Mouse (Mus musculus) cerebellum, adult (tissue): ENCODE results near the gene Nkg7.
"Not testable (repeated sequence)": the region's sequence is repeated elsewhere in the genome, so short reads cannot be mapped to it uniquely, and the experiment has no call there.

ENCODE experiments used
- ATAC-seq: cut with Nextera tagmentation; 2 replicates; pipeline ENCODE4 v1.9.2; 2017; ENCODE audit warnings: mild to moderate bottlenecking, moderate library complexity, mixed read lengths; ENCODE audit not compliant: insufficient number of reproducible peaks, low FRiP score, low TSS enrichment

The Nkg7 gene

GRCm38 (mm10) chr7:43436341-43437255, at the start of gene Nkg7:
TSS of gene Nkg7 (plus strand) at chr7:43437073.
- ATAC-seq: no peak

DNA sequence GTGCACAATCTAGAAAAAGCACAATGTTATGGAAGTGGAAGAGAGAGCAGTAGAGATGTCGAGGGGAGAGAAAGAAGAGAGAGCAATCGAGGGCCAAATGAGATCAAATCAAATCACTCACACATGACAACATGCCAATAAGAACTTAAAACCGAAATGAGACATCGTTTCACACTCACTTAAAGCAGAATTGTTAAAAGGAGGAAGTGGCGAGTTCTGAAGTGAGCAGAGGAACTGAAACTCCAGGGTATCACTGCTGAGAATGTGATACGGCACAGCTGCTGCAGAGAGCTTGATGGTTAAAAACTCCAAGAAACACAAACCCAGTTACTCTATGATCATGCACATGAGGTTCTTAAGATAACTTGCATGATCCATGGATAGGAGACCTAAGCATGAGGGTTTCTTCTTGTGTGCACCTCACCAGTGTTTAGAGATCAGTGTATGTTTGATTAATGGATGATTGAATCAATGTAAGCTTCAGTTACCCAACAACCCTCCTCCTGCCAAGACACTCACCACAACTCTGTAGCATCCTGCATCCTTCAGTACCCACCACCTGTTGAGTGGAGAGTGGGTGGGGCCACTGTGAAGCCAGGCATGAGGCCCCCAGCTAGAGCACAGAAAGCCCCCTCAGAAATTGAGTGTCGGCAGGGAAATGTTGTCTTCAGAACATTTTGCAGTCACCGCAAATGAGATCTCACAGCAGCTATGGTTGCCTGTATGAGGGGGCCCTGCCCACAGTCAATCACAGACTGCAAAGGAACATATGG, 44.3 kb upstream of the Nkg7 start:
- no peak for ATAC-seq

DNA sequence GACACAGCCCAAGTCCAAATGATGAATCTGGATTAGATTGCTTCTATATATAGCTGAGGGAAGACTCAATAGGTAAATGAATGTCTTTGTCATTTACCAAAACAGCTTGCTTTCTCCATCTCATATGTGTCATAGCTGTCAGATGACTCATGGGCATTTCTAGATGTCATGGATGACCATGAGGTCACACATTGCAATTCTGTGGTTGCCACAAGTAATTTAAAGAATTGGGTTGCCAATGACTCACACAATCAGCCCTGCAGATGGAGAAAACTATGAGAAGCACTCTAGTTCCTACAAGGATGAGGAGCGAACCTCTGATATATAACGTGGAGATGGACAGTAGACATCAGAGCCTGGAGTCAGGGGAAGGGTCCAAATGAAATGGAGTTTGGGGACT, 37.4 kb upstream of the Nkg7 start:
- no peak for ATAC-seq

DNA sequence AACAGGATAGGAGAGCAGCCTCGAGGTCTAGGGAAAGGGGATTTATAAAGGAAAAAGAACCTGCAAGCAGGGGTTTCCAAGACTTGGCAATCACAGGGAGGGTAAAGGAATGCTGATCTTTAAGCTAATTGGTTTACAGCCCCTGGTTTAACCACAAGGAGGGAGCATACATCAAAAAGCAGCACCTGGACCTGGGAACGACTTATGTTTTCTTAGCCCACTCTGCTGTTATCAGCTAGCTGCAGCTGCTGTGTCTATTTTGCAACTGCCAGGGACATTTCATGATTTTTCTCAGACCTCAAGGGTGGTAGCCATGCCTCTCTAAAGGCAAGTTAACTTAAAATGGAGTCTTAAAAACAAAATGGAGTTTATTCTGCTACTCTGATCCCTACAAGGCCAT, 34.2 kb upstream of the Nkg7 start:
- no peak for ATAC-seq

GRCm38 (mm10) chr7:43407573-43407972, 29.3 kb upstream of the Nkg7 start:
- no peak for ATAC-seq

GRCm38 (mm10) chr7:43408131-43408553, 28.7 kb upstream of the Nkg7 start, which contains the start of gene Siglecg:
TSS of gene Siglecg (plus strand) at chr7:43408204.
- no peak for ATAC-seq

- ATAC-seq: no peak
Observed at GRCm38 (mm10) chr7:43409084-43409483, 27.8 kb upstream of the Nkg7 start.

DNA sequence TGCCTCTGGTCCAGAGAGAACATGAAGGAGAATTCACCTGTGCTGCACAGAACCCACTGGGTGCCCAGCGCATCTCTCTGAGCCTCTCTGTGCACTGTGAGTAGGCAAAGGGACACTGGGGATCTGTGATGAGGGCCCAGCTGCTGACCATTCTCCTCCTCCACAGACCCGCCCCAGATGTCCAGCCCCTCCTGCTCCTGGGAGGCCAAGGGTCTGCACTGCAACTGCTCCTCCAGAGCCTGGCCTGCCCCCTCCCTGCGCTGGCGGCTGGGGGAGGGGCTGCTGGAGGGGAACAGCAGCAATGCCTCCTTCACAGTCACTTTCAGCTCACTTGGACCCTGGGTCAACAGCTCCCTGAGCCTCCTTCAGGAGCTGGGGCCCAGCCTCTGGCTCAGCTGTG, 25.1 kb upstream of the Nkg7 start:
- not testable (repeated sequence) for ATAC-seq

DNA sequence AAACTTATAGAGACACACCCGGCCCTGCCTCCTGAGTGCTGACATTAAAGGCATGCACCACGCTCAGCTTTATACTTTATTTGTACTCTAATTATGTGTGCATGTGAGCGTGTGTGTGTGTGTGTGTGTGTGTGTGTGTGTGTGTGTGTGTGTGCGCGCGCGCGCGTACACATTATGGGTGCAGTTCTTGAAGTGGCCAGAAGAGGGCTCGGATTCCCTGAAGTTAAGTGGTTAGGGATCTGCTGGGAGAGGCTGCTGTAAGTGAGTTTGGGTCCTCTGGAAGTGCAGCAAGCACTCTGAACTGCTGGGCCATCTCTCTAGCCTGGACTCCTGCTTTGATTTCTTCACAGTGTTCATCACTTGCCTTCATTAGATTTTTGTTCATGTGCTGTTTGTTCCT, 19.6 kb upstream of the Nkg7 start:
- no peak for ATAC-seq

- ATAC-seq: peak; percentile 93
Observed at GRCm38 (mm10) chr7:43422995-43423617, 13.8 kb upstream of the Nkg7 start.

DNA sequence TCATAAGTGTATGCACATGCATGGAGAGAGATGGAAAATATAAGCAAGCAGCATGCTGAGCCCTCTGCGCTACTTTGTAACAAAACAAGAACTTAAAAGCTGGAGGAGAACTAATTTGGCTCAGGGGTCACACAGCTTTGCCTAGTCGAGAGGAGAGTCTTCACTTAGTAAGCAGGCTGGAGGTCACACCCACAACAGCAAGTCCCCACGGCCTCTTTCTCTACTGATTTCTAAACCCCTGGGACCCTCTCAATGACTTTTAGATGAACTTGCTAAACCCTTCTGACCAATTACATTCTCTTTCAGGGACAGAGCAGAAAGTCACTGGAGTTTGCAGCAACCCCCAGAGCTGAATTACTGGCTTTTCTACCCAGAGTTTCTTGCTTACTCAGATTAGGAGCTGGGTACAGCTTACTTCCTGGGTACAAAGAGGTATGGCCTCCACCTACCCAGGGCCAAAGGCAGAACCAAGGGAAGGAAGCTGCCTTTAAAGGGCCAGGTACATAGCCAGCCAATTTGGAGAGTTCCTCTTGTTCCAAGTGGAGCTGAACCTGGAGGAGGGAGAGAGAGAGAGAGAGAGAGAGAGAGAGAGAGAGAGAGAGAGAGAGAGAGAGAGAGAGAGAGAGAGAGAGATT, 12.8 kb upstream of the Nkg7 start:
- no peak for ATAC-seq

DNA sequence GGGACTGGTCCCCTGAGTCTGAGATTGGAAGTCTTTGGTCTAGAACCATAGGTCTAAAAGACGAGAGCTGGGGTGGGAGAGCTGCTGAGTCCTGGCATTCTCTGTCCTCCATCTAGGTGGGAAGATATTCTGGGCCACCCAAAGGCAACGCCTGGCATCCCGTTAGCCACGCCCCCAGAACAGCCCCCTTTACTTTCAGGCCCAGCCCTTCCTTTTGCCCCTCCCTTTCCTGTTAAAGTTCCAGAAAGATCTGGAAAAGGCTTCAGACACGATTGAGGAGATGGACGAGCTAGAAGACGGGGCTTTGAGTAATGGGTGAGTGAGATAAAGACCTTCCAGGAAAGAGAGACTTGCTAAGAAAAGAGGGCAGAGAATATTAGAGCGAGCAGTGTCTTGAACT, 9.5 kb upstream of the Nkg7 start, which contains the start of gene Lim2:
Gene Lim2 (plus strand): TSS at position 265 of the 400 bp plus-strand sequence.
- ATAC-seq: no peak

- no peak for ATAC-seq
Observed at GRCm38 (mm10) chr7:43429500-43429899, 7.4 kb upstream of the Nkg7 start.

- no peak for ATAC-seq
Observed at GRCm38 (mm10) chr7:43432891-43433290, 4.0 kb upstream of the Nkg7 start.

DNA sequence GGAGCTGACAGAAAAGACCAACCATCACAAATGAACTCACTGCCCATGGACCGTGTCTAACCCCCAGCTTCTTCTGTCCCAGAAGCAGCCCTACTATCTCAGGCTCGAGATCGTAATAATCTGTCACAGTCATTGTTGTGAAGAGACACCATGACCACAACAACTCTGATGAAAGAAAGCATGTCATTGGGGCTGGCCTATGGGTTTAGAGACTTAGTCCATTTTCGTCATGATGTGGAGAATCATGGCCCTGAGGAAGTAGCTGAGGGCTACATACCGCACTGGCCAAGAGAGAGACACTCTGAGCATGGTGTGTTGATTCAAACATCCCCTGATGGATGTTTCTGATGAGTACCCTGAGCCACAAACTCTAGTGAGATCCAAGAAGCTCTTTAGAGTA, 2.2 kb upstream of the Nkg7 start:
- ATAC-seq: no peak

DNA sequence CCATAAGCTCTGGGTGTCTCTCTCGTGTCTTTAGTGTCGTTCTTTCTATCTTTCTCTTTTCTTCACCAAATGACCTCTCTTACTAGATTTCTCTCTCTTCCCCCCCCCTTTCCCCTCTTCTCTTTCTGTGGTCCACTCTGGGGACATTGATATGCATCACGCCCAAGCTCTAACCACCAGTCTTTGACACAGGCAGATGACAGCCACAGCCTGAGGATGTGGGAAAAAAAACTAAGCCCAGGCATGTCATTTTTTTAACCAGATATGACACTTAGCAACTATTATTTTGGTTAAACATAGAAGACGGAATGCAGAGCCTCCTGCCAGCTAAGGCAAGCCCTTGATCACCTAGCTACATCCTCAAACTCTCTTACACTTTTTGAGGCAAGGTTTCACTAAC, 1.7 kb downstream of the Nkg7 start:
- no peak for ATAC-seq

DNA sequence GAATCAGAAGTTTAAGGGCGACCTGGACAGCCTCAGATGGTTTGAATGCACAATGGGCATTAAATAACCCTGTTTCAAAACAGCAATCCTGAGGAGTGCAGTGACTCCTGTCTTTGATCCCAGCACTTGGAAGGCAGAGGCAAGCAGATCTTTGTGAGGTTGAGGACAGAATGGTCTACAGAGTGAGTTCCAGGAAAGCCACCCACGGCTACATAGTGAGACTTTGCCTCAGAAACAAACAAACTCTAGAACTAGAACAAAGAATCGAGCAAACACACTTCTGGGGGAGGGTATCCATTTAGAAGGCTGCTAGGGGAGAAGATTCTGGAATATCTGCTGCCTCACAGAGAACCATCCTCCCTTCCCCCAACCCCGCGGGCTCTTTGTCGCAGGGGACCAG, 3.6 kb downstream of the Nkg7 start, which contains the start of gene Cldnd2:
Gene Cldnd2 (plus strand): TSS at position 301 of the 400 bp plus-strand sequence.
- ATAC-seq: no peak

DNA sequence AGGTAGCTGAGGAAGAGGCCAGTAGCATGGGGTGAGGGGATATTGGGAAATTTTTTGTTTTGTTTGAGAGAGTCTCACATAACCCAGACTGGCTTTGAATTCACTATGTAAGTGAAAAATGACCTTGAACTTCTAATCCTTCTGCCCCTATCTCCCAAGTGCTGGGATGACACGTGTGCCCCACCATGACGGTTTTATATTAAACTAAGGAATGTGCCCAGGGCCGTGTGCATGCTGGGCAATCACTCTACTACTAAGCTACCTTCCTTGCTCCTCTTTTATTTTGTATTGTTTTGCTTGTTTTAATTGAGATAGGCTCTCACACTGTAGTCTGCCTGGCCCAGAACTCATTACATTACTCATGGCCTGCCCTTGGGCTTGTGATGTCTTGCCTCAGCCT, 4.2 kb downstream of the Nkg7 start:
- no peak for ATAC-seq

GRCm38 (mm10) chr7:43442684-43443083, 5.8 kb downstream of the Nkg7 start:
- ATAC-seq: no peak
